Mouse (Mus musculus): ENCODE measurements at regions not wholly inside any gene's neighbourhood (a gene's known extent, or its start where the extent isn't known, plus 50 kb on each side); places are given as distances from the start of the nearest gene placed in this dataset.

- no peak for DNase-seq (ENCODE audit: low spot score)
Observed at GRCm38 (mm10) chr2:103143985-103144384, 70.5 kb downstream of the Apip start.

- no peak for DNase-seq (ENCODE audit: low spot score)
Observed at GRCm38 (mm10) chr2:103144420-103144819, 70.9 kb downstream of the Apip start.

DNA sequence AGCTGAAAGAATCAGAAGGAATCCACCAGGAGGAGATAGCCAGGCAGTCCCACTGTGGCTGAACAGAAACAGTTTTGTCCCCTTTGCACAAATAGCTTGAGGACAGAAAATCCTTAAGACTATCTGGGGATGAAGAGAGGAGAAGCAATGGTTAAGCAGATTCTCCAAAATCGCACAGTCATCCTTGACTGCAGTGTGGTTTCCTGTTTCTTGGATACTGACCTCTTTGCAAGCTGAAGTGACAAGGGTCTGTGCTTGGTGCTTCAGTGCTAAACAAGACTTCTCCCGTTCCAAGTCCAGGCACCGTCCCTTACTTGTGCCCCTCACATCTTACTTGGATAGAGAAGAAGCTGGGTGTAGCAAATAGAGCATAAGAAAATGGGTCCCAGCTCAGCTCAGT is 71.6 kb downstream of the Apip start:
- DNase-seq (ENCODE audit: low spot score): no peak

- DNase-seq (ENCODE audit: low spot score): no peak
Observed at GRCm38 (mm10) chr2:103146132-103146531, 72.7 kb downstream of the Apip start.

GRCm38 (mm10) chr2:103153261-103153660 is 79.8 kb downstream of the Apip start:
- no peak for DNase-seq (ENCODE audit: low spot score)

GRCm38 (mm10) chr2:103167741-103168140 is 94.3 kb downstream of the Apip start:
- no peak for DNase-seq (ENCODE audit: low spot score)

GRCm38 (mm10) chr2:103168266-103168665 is 94.8 kb downstream of the Apip start:
- no peak for DNase-seq (ENCODE audit: low spot score)

GRCm38 (mm10) chr2:103177361-103177760 is 103.9 kb downstream of the Apip start:
- no peak for DNase-seq (ENCODE audit: low spot score)

GRCm38 (mm10) chr2:103180298-103180927 is 106.9 kb downstream of the Apip start:
- peak; percentile 23 for DNase-seq (ENCODE audit: low spot score)

DNA sequence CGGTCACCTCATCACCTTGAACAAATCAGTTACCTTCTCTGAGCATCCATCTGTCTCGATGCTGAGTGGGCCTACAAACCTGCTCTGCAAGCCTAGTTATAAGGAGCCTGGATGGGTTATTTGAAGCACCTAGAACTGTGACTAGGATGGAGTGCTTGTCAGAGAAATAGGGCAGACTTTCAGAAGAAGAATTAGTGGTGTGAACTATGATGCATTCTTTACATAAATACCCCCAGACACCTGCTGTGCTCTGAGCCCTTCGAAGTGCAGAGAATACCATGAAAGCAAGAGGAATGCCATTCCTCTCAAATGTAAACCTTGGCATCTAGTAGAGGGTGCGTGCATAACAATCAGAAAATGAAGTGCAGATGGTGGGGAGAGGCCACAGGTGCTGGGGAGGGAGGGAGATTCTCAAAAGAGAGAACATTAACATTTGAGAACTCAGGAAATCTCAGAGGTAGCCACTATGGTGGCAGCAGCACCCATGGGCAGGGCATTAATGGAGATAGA is 113.3 kb downstream of the Apip start:
- DNase-seq (ENCODE audit: low spot score): no peak

DNA sequence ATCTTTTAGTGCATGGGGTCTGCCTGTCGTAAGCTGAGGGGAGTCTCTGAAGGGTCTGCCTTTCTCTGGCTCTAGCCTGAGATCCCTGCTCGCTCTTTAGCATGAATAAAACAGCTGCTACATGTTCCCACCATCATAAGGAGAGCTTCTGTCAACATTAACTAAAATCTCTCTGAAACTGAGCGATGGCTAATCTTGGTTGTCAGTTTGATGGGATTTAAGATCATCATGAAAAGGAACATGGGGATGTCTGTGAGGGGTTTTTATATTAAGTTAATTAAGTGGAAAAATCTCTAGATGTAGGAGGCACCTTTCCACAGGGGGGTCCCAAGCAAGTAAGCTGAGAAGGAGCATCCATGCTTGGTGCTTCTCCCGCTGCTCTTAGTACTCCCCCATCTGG is 110.5 kb downstream of the Ehf start:
- peak; percentile 68 for DNase-seq (ENCODE audit: low spot score)

- no peak for DNase-seq (ENCODE audit: low spot score)
Observed at GRCm38 (mm10) chr2:103200313-103200712, 102.8 kb downstream of the Ehf start.

GRCm38 (mm10) chr2:103205046-103205445 is 98.0 kb downstream of the Ehf start:
- no peak for DNase-seq (ENCODE audit: low spot score)

DNA sequence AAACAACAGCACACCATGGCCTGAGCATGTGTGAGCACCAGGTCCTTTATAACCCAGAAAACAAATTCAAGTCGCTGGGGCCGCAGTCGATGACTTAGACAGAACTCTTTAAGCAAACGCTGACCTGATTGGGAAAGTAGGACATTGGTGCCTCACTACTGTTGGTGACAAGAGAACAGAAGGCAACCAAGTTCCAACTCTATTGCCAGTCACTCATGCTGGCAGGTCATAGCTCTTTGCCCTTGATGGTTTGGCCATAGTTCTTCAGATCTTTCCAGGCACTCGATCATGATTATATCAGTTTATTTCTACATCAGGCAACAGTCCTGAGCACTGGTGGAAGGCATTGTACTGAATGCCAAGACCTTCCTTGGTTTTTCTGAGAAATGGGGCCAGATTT is 94.7 kb downstream of the Ehf start:
- DNase-seq (ENCODE audit: low spot score): no peak

DNA sequence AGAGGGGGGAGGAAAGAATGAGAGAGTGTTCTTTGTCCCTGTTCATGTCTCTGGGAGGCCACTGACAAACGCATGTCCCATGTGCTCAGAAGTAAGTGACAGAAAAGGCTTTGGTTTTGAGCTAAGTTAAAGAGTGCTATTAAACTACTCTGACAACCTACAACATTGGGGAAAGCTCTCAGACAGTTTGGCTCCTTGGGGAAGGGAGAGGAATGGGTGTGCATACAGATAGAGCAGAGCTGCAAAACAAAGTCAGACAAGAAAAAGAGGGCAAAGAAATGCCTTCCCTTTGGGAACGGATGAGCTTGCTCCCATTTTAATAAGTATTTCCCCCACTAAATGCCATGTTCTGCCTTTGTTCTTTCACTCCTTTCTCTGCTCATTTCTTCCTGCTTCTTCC is 94.0 kb downstream of the Ehf start:
- DNase-seq (ENCODE audit: low spot score): no peak

DNA sequence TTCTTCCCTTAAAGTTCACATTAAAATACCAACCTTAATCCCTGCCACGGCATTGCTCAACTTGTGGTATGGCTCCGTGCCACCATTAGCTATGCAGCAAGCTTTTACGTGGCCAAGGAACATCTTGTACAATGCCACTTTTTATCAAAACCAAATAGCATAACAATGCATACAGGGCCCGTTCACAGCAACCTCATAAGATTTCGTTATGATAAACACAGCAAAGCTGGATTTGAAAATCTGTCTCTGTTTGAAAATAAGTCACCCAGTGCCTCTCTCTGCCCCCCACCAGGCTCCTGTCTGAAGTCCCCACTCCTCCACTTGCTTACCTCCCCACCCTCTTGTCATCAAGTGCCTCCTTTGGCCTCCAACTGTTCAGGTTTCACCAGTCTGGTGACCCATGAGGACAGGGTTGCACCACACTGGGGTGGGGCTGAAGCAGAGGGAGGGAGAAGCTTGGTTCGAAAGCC is 93.5 kb downstream of the Ehf start:
- DNase-seq (ENCODE audit: low spot score): no peak

DNA sequence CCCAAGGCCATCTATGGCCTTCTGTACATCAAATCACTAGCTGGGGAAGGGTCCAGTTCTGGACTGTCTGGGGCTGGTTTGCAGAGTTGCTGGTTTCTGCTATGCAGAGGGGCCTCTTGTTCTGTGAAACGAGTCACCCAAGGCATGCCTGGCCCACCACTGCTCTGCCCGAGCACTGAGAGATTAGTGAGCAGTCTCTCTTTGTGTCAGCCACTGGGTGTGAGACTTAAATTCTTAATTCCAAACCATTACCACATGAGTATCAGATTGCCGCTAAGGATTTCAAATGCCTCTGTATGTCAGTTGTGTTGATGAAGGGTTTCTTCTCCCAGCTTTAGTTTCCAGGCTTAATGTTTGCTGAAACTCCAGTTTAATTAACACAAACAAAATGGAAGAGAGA is 91.9 kb downstream of the Ehf start:
- DNase-seq (ENCODE audit: low spot score): no peak

Data from retina, embryonic 14.5 days (tissue).